Mouse (Mus musculus): ENCODE data around the gene Sema3b. TPM values are rescaled to one million over a fixed set of nuclear protein-coding genes. Genes with fewer than 3 reads are reported as not detected.

The Sema3b gene
- polyA plus RNA-seq, 1 experiment from 2014 or later, result 50.4 TPM

DNA sequence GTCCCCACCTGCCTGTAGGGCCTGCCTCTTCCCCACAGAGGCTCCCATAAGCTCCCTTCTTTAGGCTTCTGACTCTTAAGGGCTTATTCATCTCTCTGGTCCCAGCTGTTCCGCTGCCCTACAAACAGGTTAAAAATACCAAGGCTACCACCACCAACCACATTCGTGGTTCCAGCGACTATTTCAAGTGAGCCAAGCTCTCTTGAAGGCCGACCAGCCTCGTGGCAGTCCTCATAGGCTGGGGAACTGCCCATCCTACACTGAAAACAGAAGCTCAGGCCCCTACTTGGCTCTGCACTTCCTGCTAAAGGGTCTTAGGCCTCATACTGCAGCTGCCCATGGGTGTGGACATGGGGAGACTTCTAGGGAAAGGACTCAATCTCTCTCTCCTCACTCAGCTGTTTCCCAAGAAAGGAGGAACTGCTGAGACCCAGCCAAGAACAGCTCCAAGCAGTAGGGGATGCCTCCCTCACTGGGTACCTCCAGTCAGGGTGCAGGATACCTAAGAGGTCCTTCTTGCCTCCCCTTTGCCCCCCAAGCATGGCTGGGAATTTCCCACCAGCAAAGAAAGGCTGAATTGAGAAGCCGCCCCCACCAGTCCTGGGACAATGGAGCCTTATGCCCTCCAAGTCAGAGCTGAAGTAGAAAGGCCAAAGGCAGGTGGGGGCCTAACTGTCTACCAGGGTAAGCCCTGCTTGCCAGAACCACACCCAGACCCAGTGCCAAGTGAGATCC lies 2.6 kb upstream of the Sema3b start:
- H3K4me1 ChIP-seq (ENCODE audit: control insufficient read depth, insufficient read depth, low read length), result peaks cover 45% of the 10 kb centered on the region
- H3K36me3 ChIP-seq (ENCODE audit: control insufficient read depth, insufficient read depth, low read length), result peaks cover 15% of the 10 kb centered on the region
- 69% methylated on average over 6 of the region's 6 CpGs for WGBS
- peak overlapping the region; percentile 75 for H3K9ac ChIP-seq (ENCODE audit: low read depth, low read length)
- H3K9me3 ChIP-seq (ENCODE audit: control insufficient read depth, low read length), result no peaks in the 10 kb centered on the region
- peak overlapping the region; percentile 45 for H3K4me3 ChIP-seq (ENCODE audit: low read length)
- ATAC-seq, result no peak
- no peaks in the 10 kb centered on the region for H3K27me3 ChIP-seq (replicated peaks; ENCODE audit: control insufficient read depth, insufficient read depth, low read length)
- H3K4me2 ChIP-seq (ENCODE audit: low read depth, low read length), result peak overlapping the region; percentile 84; the same call in 1 of the 2 replicates
- peak overlapping the region; percentile 93 for H3K27ac ChIP-seq (ENCODE audit: low read length)

DNA sequence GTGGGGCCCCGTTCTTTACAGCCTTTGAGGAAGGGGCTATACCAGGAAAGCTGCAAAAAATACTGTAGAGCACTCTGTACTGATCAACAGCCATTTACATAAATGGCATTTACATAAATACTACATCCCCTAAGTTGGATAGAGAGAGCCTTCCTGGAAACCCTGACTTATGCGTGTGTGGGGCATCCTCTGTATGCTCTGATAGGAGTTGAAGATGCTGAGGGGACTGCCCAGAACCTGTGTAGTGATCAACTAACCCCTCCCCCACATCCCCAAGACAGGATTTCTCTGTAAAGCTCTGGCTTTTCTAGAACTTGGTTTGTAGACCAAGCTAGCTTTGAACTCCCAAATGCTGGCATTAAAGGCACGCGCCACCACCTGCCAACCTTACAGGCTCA lies 403 bp upstream of the Sema3b start:
- Histone ChIP-seq H3K9me3 (ENCODE audit: control insufficient read depth, low read length) (no peaks in the 10 kb centered on the region), H3K36me3 (ENCODE audit: control insufficient read depth, insufficient read depth, low read length) (no peaks in the 10 kb centered on the region; the same call in 1 of the 2 replicates), H3K27me3 (replicated peaks; ENCODE audit: control insufficient read depth, insufficient read depth, low read length) (no peaks in the 10 kb centered on the region), H3K4me2 (ENCODE audit: low read depth, low read length) (no peak overlapping the region), H3K27ac (ENCODE audit: low read length) (no peak overlapping the region; the same call in 1 of the 2 replicates), H3K9ac (ENCODE audit: low read depth, low read length) (0 out of 2 replicates have a peak overlapping the region, but pooled peaks have one; percentile 2), H3K4me1 (ENCODE audit: control insufficient read depth, insufficient read depth, low read length) (peaks cover 50% of the 10 kb centered on the region), H3K4me3 (ENCODE audit: low read length) (no peak overlapping the region)
- no peak for ATAC-seq
- WGBS, result 72% methylated on average over 4 of the region's 4 CpGs

DNA sequence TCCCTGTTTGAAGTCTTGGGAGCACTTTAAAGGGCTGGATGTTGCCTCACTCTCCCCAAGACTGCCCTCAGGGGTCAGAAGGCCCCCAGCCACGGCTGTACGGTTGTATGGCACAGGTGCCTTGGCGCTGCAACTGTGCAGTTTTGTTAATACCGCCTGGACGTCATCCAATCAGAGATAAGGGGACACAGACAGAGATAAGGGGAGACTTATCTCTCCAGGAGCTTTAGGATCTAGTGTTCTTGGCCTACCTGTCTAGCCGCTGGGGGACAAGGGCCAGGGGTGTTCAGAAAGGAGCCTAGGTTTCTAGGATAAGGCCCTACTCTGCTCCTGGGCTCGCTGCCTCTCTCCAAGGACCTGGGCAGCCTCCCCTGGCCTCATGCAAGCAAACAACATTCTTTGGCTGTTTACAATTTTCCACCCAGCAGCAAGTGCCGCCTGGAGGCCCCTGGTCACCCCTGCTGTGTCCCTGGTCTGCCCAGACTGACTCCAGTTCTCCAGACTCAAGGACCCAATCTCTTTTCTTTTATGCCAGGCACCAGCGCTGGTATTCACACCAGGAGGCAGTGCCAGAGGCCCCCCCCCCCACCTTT lies 1.3 kb downstream of the Sema3b start:
- Histone ChIP-seq H3K36me3 (ENCODE audit: control insufficient read depth, insufficient read depth, low read length) (no peaks in the 10 kb centered on the region), H3K9me3 (ENCODE audit: control insufficient read depth, low read length) (no peaks in the 10 kb centered on the region), H3K27ac (ENCODE audit: low read length) (peak overlapping the region; percentile 92), H3K4me2 (ENCODE audit: low read depth, low read length) (peak overlapping the region; percentile 43), H3K4me3 (ENCODE audit: low read length) (no peak overlapping the region), H3K27me3 (replicated peaks; ENCODE audit: control insufficient read depth, insufficient read depth, low read length) (no peaks in the 10 kb centered on the region), H3K9ac (ENCODE audit: low read depth, low read length) (peak overlapping the region; percentile 73), H3K4me1 (ENCODE audit: control insufficient read depth, insufficient read depth, low read length) (peaks cover 60% of the 10 kb centered on the region)
- 53% methylated on average over 9 of the region's 9 CpGs for WGBS
- ATAC-seq, result no peak

DNA sequence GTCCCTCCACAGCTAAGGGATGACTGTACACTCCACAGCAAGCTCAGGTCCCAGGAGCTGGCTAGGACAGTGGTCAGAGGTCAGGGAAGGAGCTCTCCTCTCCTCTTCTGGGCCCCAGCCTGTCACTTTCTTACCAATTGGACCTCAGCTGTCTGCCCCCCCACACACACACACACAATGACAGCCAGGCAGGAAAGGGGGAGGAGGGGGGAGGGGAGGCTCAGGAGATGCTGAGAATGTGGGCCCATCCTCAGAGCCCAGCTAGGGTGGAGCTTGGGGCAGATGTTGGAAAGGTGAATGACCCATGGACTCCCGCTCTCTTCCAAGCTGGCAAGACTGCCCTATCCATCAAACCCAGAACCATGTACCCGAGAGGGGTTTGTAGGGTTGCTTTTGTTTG lies 2.0 kb downstream of the Sema3b start:
- Histone ChIP-seq H3K4me3 (ENCODE audit: low read length) (peak overlapping the region; percentile 49), H3K9ac (ENCODE audit: low read depth, low read length) (peak overlapping the region; percentile 73), H3K4me1 (ENCODE audit: control insufficient read depth, insufficient read depth, low read length) (peaks cover 62% of the 10 kb centered on the region), H3K36me3 (ENCODE audit: control insufficient read depth, insufficient read depth, low read length) (no peaks in the 10 kb centered on the region), H3K27ac (ENCODE audit: low read length) (peak overlapping the region; percentile 92), H3K4me2 (ENCODE audit: low read depth, low read length) (peak overlapping the region; percentile 43), H3K9me3 (ENCODE audit: control insufficient read depth, low read length) (no peaks in the 10 kb centered on the region), H3K27me3 (replicated peaks; ENCODE audit: control insufficient read depth, insufficient read depth, low read length) (no peaks in the 10 kb centered on the region)
- ATAC-seq, result peak; percentile 4
- WGBS, result 52% methylated on average over 2 of the region's 2 CpGs

DNA sequence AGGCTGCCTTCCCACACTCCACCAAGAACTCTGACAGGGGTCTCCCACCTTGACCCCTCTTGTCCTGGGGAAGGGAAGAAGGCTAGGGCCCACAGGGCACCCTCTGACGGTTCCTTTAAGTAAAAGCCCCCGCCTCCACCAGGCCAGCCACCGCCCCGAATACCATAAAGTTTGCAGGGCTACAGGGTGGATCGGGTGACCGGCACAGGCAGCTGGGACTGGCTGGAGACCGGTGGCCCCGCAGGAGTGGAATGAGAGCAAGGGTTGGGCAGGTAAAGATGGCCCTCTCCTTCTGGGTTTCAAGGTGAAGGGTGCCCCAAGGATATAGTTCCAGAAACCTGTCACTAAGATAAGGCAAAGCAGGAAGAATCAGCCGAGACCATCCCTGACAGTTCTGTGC lies 2.4 kb downstream of the Sema3b start:
- ATAC-seq, result peak; percentile 52
- Histone ChIP-seq H3K9me3 (ENCODE audit: control insufficient read depth, low read length) (no peaks in the 10 kb centered on the region), H3K27ac (ENCODE audit: low read length) (peak overlapping the region; percentile 92), H3K4me3 (ENCODE audit: low read length) (peak overlapping the region; percentile 49), H3K27me3 (replicated peaks; ENCODE audit: control insufficient read depth, insufficient read depth, low read length) (no peaks in the 10 kb centered on the region), H3K36me3 (ENCODE audit: control insufficient read depth, insufficient read depth, low read length) (no peaks in the 10 kb centered on the region), H3K4me1 (ENCODE audit: control insufficient read depth, insufficient read depth, low read length) (peaks cover 61% of the 10 kb centered on the region), H3K9ac (ENCODE audit: low read depth, low read length) (peak overlapping the region; percentile 73), H3K4me2 (ENCODE audit: low read depth, low read length) (peak overlapping the region; percentile 43)
- WGBS, result 7% methylated on average over 9 of the region's 9 CpGs

DNA sequence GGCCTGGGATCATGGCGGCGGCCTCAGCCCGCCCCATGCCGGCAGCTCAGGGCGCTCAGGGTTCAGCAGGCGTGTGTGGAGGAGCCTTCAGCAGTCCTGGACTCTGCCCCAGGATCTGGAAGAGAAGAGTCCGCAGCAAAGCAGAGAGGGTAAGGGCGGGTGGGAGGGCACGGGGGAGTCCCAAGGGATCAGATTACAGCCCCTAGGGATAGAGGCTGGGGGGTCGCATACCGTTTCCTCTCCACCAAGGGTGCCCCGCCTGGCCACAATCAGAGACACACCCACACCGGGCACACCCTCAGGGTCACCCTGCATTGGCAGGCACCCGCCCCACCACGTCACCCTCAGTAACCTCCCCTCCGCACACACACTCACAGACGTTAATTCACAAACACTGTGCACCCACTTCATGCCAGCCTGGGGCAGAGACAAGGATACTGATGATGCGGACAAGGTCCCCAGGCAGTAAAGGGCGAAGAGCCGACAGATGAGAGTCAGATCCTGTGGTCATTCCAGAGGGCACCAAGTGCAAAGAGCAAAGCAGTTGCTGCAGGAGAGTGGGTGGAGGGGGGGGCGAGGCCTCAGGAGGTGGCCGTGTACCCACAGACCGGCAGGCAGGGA lies 3.9 kb downstream of the Sema3b start:
- Histone ChIP-seq H3K4me2 (ENCODE audit: low read depth, low read length) (peak overlapping the region; percentile 57), H3K36me3 (ENCODE audit: control insufficient read depth, insufficient read depth, low read length) (peaks cover 2% of the 10 kb centered on the region; the same call in 1 of the 2 replicates), H3K27ac (ENCODE audit: low read length) (peak overlapping the region; percentile 92), H3K4me1 (ENCODE audit: control insufficient read depth, insufficient read depth, low read length) (peaks cover 61% of the 10 kb centered on the region), H3K27me3 (replicated peaks; ENCODE audit: control insufficient read depth, insufficient read depth, low read length) (no peaks in the 10 kb centered on the region), H3K9ac (ENCODE audit: low read depth, low read length) (peak overlapping the region; percentile 73), H3K9me3 (ENCODE audit: control insufficient read depth, low read length) (no peaks in the 10 kb centered on the region), H3K4me3 (ENCODE audit: low read length) (peak overlapping the region; percentile 49)
- peak; percentile 71 for ATAC-seq
- WGBS, result 28% methylated on average over 23 of the region's 23 CpGs

DNA sequence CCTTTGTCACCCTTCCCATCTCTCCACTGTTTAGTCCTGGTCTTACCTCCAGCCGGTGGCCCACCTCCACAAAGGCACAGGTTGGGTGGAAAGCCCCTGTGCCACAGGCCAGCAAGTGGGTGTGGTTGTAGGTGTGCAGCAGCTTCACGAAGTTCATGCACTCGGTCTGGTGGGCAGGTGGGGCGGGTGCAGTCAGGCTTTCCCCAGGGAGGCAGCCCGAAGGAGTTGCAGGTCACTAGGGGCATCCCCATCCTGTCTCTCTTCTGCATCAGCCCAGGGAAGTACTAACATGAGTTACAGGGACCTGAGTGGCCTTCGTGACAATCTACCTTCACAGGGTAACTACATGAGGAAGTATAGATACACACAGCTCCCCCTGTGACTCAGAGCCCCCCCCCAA lies 5.8 kb downstream of the Sema3b start:
- H3K9me3 ChIP-seq (ENCODE audit: control insufficient read depth, low read length), result no peaks in the 10 kb centered on the region
- no peak for ATAC-seq
- peak overlapping the region; percentile 57; the same call in 1 of the 2 replicates for H3K4me2 ChIP-seq (ENCODE audit: low read depth, low read length)
- H3K9ac ChIP-seq (ENCODE audit: low read depth, low read length), result peak overlapping the region; percentile 73; the same call in 1 of the 2 replicates
- H3K4me3 ChIP-seq (ENCODE audit: low read length), result no peak overlapping the region
- 72% methylated on average over 6 of the region's 6 CpGs for WGBS
- no peaks in the 10 kb centered on the region for H3K27me3 ChIP-seq (replicated peaks; ENCODE audit: control insufficient read depth, insufficient read depth, low read length)
- peaks cover 62% of the 10 kb centered on the region for H3K4me1 ChIP-seq (ENCODE audit: control insufficient read depth, insufficient read depth, low read length)
- H3K36me3 ChIP-seq (ENCODE audit: control insufficient read depth, insufficient read depth, low read length), result peaks cover 2% of the 10 kb centered on the region; the same call in 1 of the 2 replicates
- H3K27ac ChIP-seq (ENCODE audit: low read length), result no peak overlapping the region

DNA sequence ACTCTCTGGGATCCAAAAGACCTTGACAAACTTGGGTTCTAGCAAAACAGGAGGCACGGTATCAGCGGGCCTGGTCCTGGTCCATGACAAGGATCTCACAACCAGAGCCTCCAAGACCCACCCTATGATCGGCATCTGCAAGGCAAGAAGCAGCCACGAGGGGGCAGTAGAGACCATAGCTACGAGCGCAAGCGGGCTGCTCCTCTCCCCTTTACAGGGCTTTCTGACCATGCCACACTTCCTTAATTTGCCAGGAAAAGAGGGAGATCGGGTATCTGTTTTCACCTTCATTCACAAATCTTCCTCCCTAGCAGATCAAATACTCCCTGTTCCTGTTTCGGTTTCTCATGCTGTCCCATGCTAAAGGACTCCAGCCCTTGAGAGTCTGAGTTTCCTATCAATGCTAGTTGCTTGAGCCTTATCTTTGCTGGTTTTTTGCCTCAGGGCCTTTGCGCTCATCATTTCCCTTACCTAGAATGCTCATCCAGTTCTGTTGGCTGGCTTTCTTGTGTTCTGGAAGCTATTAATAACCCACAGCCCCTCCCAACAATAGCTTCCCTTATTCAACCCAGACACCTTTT lies 6.9 kb downstream of the Sema3b start:
- Histone ChIP-seq H3K4me1 (ENCODE audit: control insufficient read depth, insufficient read depth, low read length) (peaks cover 52% of the 10 kb centered on the region), H3K4me2 (ENCODE audit: low read depth, low read length) (0 out of 2 replicates have a peak overlapping the region, but pooled peaks have one; percentile 11), H3K27ac (ENCODE audit: low read length) (no peak overlapping the region)

DNA sequence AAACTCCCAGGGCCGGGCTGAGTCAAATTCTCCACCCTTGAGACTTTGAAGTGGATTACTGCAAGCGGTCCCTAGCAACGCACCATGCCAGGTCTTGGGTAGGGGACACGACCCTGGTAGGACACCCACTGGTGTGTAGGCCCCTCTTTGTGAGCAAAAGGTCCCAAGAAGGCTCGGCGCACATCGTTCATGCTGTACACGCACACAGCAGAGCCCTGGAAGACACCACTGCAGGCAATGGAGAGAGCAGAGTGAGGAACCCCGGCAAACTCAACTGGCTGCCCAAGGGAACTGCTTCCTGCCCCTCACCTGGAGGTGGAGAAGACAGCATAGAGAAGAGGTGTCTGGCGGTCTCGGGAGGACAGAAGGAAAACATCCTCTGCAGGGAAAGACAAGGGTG lies 7.8 kb downstream of the Sema3b start:
- no peak for ATAC-seq

More for the DNA sequence above, 6.9 kb downstream of the Sema3b start:
- Histone ChIP-seq H3K27me3 (replicated peaks; ENCODE audit: control insufficient read depth, insufficient read depth, low read length) (no peaks in the 10 kb centered on the region), H3K9me3 (ENCODE audit: control insufficient read depth, low read length) (no peaks in the 10 kb centered on the region), H3K4me3 (ENCODE audit: low read length) (no peak overlapping the region), H3K36me3 (ENCODE audit: control insufficient read depth, insufficient read depth, low read length) (peaks cover 2% of the 10 kb centered on the region; the same call in 1 of the 2 replicates), H3K9ac (ENCODE audit: low read depth, low read length) (peak overlapping the region; percentile 36; the same call in 1 of the 2 replicates)
- 13% methylated on average over 10 of the region's 10 CpGs for WGBS
- no peak for ATAC-seq

More for the DNA sequence above, 7.8 kb downstream of the Sema3b start:
- WGBS, result 83% methylated on average over 11 of the region's 11 CpGs
- H3K4me2 ChIP-seq (ENCODE audit: low read depth, low read length), result no peak overlapping the region
- no peaks in the 10 kb centered on the region for H3K27me3 ChIP-seq (replicated peaks; ENCODE audit: control insufficient read depth, insufficient read depth, low read length)
- no peaks in the 10 kb centered on the region for H3K9me3 ChIP-seq (ENCODE audit: control insufficient read depth, low read length)
- peaks cover 46% of the 10 kb centered on the region for H3K4me1 ChIP-seq (ENCODE audit: control insufficient read depth, insufficient read depth, low read length)
- H3K9ac ChIP-seq (ENCODE audit: low read depth, low read length), result peak overlapping the region; percentile 3; the same call in 1 of the 2 replicates
- no peak overlapping the region for H3K4me3 ChIP-seq (ENCODE audit: low read length)
- peaks cover 2% of the 10 kb centered on the region; the same call in 1 of the 2 replicates for H3K36me3 ChIP-seq (ENCODE audit: control insufficient read depth, insufficient read depth, low read length)
- H3K27ac ChIP-seq (ENCODE audit: low read length), result no peak overlapping the region
